Mouse (Mus musculus) embryonic stem cell, embryonic (primary cell): ENCODE measurements around the gene Ripor3.

ENCODE experiments used
- CTCF ChIA-PET, 4 experiments: fragments of 300-600 bp in 2 of 4; fragments of 350-600 bp in 2 of 4; sonication (Branson Sonifier 250); formaldehyde crosslinking; loops; one replicate each; lab custom pipeline; 2022; ENCODE audit warnings: inconsistent platforms in 2 of 4; lab: Charles Lee
- POLR2A ChIA-PET, 4 experiments: fragments of 300-600 bp in 2 of 4; fragments of 350-600 bp in 2 of 4; sonication (Branson Sonifier 250); formaldehyde crosslinking; loops; one replicate each; lab custom pipeline; 2022; ENCODE audit warnings: antibody characterized with exemption in 4 of 4, inconsistent platforms in 1 of 4; lab: Charles Lee

The Ripor3 gene

GRCm38 (mm10) chr2:168005616-168006015, 4.8 kb downstream of the Ripor3 start:
- CTCF ChIA-PET, result interaction anchor here (0.5 to 1.9 kb wide), 12 partner anchors 8 to 330 kb away, joined by 3 to 23 read pairs (median 4); no protein-coding TSS in a partner anchor
- POLR2A ChIA-PET, result interaction anchor here in 2 of 4 experiments (0.6 to 1.7 kb wide), 2 partner anchors 19 to 834 kb away, joined by 3 to 11 read pairs; no protein-coding TSS in a partner anchor

- ChIA-PET CTCF (interaction anchor here (0.6 to 1.9 kb wide), 10 partner anchors 8 to 320 kb away, joined by 3 to 14 read pairs (median 4); partner anchors contain the start of gene Ptpn1 (in 1 of the 4)), POLR2A (interaction anchor here in 2 of 4 experiments (0.6 to 1.7 kb wide), 2 partner anchors 20 to 834 kb away, joined by 3 to 11 read pairs; no protein-coding TSS in a partner anchor)
These were observed 5.4 kb downstream of the Ripor3 start for GRCm38 (mm10) chr2:168005005-168005404.

GRCm38 (mm10) chr2:168004369-168004768, 6.0 kb downstream of the Ripor3 start:
- ChIA-PET POLR2A (interaction anchor here in 1 of 4 experiments (1.7 kb wide), 1 partner anchor 21 kb away, joined by 3 read pairs; no protein-coding TSS in a partner anchor), CTCF (interaction anchor here in 3 of 4 experiments (0.6 to 1.3 kb wide), 4 partner anchors 11 to 99 kb away, joined by 3 to 4 read pairs (median 4); partner anchors contain the start of gene Ptpn1 (in 1 of the 3))

- POLR2A ChIA-PET, result interaction anchor here in 2 of 4 experiments (0.6 kb wide), 2 partner anchors 85 to 761 kb away, joined by 3 to 4 read pairs; no protein-coding TSS in a partner anchor
- CTCF ChIA-PET, result interaction anchor here in 2 of 4 experiments (0.6 to 2.5 kb wide), 5 partner anchors 9 to 98 kb away, joined by 3 to 8 read pairs (median 3); no protein-coding TSS in a partner anchor
These were observed 7.0 kb downstream of the Ripor3 start for GRCm38 (mm10) chr2:168003431-168003830.

- POLR2A ChIA-PET, result interaction anchor here in 3 of 4 experiments (0.6 to 1.3 kb wide), 4 partner anchors 48 to 762 kb away, joined by 3 to 4 read pairs (median 4); no protein-coding TSS in a partner anchor
These were observed 7.5 kb downstream of the Ripor3 start for GRCm38 (mm10) chr2:168002884-168003283.

GRCm38 (mm10) chr2:168002188-168002587, 8.2 kb downstream of the Ripor3 start:
- POLR2A ChIA-PET, result interaction anchor here in 2 of 4 experiments (1.2 to 1.3 kb wide), 2 partner anchors 49 to 77 kb away, joined by 3 to 4 read pairs; no protein-coding TSS in a partner anchor
- CTCF ChIA-PET, result interaction anchor here (0.6 to 2.6 kb wide), 16 partner anchors 8 to 689 kb away, joined by 3 to 11 read pairs (median 5); partner anchors contain the start of gene Ripor3 (in 2 of the 4)

More at GRCm38 (mm10) chr2:168002884-168003283, 7.5 kb downstream of the Ripor3 start:
- CTCF ChIA-PET, result interaction anchor here in 3 of 4 experiments (0.5 to 2.5 kb wide), 11 partner anchors 8 to 322 kb away, joined by 3 to 8 read pairs (median 4); partner anchors contain the start of gene Ripor3 (in 1 of the 3)

- POLR2A ChIA-PET, result interaction anchor here in 1 of 4 experiments (0.9 kb wide), 1 partner anchor 10 kb away, joined by 3 read pairs; no protein-coding TSS in a partner anchor
- CTCF ChIA-PET, result interaction anchor here (0.6 to 1.9 kb wide), 20 partner anchors 9 to 1491 kb away, joined by 3 to 6 read pairs (median 3); partner anchors contain the start of gene Ripor3 (in 3 of the 4)
These were observed 11.2 kb downstream of the Ripor3 start for GRCm38 (mm10) chr2:167999145-167999743.

- ChIA-PET POLR2A (interaction anchor here in 1 of 4 experiments (0.6 kb wide), 1 partner anchor 223 kb away, joined by 3 read pairs; no protein-coding TSS in a partner anchor), CTCF (interaction anchor here in 3 of 4 experiments (0.6 to 3.3 kb wide), 11 partner anchors 8 to 463 kb away, joined by 3 to 14 read pairs (median 5); partner anchors contain the start of gene Ripor3 (in 2 of the 3))
These were observed 12.9 kb downstream of the Ripor3 start for GRCm38 (mm10) chr2:167997562-167997961.

GRCm38 (mm10) chr2:167996672-167997215, 13.7 kb downstream of the Ripor3 start:
- CTCF ChIA-PET, result interaction anchor here (0.6 to 3.3 kb wide), 12 partner anchors 9 to 464 kb away, joined by 3 to 14 read pairs (median 5); partner anchors contain the start of gene Ripor3 (in 1 of the 4)
- POLR2A ChIA-PET, result interaction anchor here in 1 of 4 experiments (0.6 kb wide), 1 partner anchor 222 kb away, joined by 3 read pairs; no protein-coding TSS in a partner anchor

- POLR2A ChIA-PET, result interaction anchor here in 1 of 4 experiments (1.5 kb wide), 1 partner anchor 15 kb away, joined by 4 read pairs; no protein-coding TSS in a partner anchor
- CTCF ChIA-PET, result interaction anchor here (0.6 to 3.3 kb wide), 19 partner anchors 9 to 1129 kb away, joined by 3 to 14 read pairs (median 5); partner anchors contain the start of gene Ripor3 (in 2 of the 4)
These were observed 14.4 kb downstream of the Ripor3 start for GRCm38 (mm10) chr2:167995870-167996635.

GRCm38 (mm10) chr2:167993260-167993659, 17.2 kb downstream of the Ripor3 start:
- CTCF ChIA-PET, result interaction anchor here in 3 of 4 experiments (0.6 to 5.0 kb wide), 11 partner anchors 9 to 667 kb away, joined by 3 to 18 read pairs (median 4); partner anchors contain the start of gene Ripor3 (in 2 of the 3)
- POLR2A ChIA-PET, result interaction anchor here in 3 of 4 experiments (0.6 to 1.4 kb wide), 4 partner anchors 15 to 670 kb away, joined by 3 to 4 read pairs (median 3); no protein-coding TSS in a partner anchor

- POLR2A ChIA-PET, result interaction anchor here in 2 of 4 experiments (0.9 to 1.3 kb wide), 3 partner anchors 10 to 12 kb away, joined by 3 read pairs; no protein-coding TSS in a partner anchor
- CTCF ChIA-PET, result interaction anchor here in 3 of 4 experiments (0.5 to 5.0 kb wide), 8 partner anchors 9 to 440 kb away, joined by 3 to 18 read pairs (median 4); partner anchors contain the start of gene Ripor3 (in 1 of the 3)
These were observed 21.1 kb downstream of the Ripor3 start for GRCm38 (mm10) chr2:167989310-167989709.

- ChIA-PET CTCF (interaction anchor here in 3 of 4 experiments (0.6 to 2.2 kb wide), 11 partner anchors 11 to 589 kb away, joined by 3 to 7 read pairs (median 4); partner anchors contain the start of gene Ripor3 (in 1 of the 3)), POLR2A (no interaction called here)
These were observed 22.8 kb downstream of the Ripor3 start for GRCm38 (mm10) chr2:167987640-167988039.

- ChIA-PET CTCF (interaction anchor here in 3 of 4 experiments (0.6 to 2.3 kb wide), 13 partner anchors 8 to 631 kb away, joined by 3 to 10 read pairs (median 5); no protein-coding TSS in a partner anchor), POLR2A (interaction anchor here in 2 of 4 experiments (0.7 kb wide), 2 partner anchors 40 to 299 kb away, joined by 3 to 9 read pairs; no protein-coding TSS in a partner anchor)
These were observed 23.7 kb downstream of the Ripor3 start for GRCm38 (mm10) chr2:167986762-167987161.

GRCm38 (mm10) chr2:167984946-167985345, 25.5 kb downstream of the Ripor3 start:
- POLR2A ChIA-PET, result no interaction called here
- CTCF ChIA-PET, result interaction anchor here in 3 of 4 experiments (0.6 to 2.3 kb wide), 7 partner anchors 11 to 113 kb away, joined by 3 to 10 read pairs (median 3); no protein-coding TSS in a partner anchor

- CTCF ChIA-PET, result interaction anchor here in 1 of 4 experiments (0.6 to 0.9 kb wide), 5 partner anchors 28 to 329 kb away, joined by 3 to 4 read pairs (median 4); no protein-coding TSS in a partner anchor
- POLR2A ChIA-PET, result interaction anchor here in 2 of 4 experiments (0.8 to 1.1 kb wide), 2 partner anchors 12 to 118 kb away, joined by 3 read pairs; no protein-coding TSS in a partner anchor
These were observed 26.0 kb downstream of the Ripor3 start for GRCm38 (mm10) chr2:167984371-167984770.
